Mouse (Mus musculus): ENCODE measurements around the gene Zbtb40. TPM values are rescaled to one million over a fixed set of nuclear protein-coding genes. Genes with fewer than 3 reads are reported as not detected.

Zbtb40 gene
- polyA plus RNA-seq, 1 experiment from 2014 or later = 5.0 TPM

GRCm38 (mm10) chr4:136966493-136967390, 81.9 kb downstream of the Zbtb40 start:
- Histone ChIP-seq H3K36me3 (no peaks in the 10 kb centered on the region), H3K9ac (no peak overlapping the region), H3K27ac (no peak overlapping the region), H3K9me3 (no peaks in the 10 kb centered on the region), H3K4me1 (peaks cover 29% of the 10 kb centered on the region), H3K27me3 (peaks cover 89% of the 10 kb centered on the region), H3K4me3 (no peak overlapping the region), H3K4me2 (replicated peaks) (no peak overlapping the region)
- no peak for ATAC-seq (ENCODE audit: low FRiP score, low read depth)
- WGBS = 26% methylated on average over 16 of the region's 16 CpGs

GRCm38 (mm10) chr4:136964990-136965421, 83.6 kb downstream of the Zbtb40 start:
- no peak overlapping the region for H3K9ac ChIP-seq
- peaks cover 84% of the 10 kb centered on the region for H3K27me3 ChIP-seq
- peak overlapping the region; percentile 30; the same call in 1 of the 2 replicates for H3K4me2 ChIP-seq (replicated peaks)
- no peaks in the 10 kb centered on the region for H3K9me3 ChIP-seq
- no peak for ATAC-seq (ENCODE audit: low FRiP score, low read depth)
- H3K27ac ChIP-seq = no peak overlapping the region
- no peak overlapping the region for H3K4me3 ChIP-seq
- H3K4me1 ChIP-seq = peaks cover 35% of the 10 kb centered on the region
- H3K36me3 ChIP-seq = no peaks in the 10 kb centered on the region
- 11% methylated on average over 15 of the region's 15 CpGs for WGBS

- H3K9me3 ChIP-seq = no peaks in the 10 kb centered on the region
- no peak overlapping the region for H3K27ac ChIP-seq
- peaks cover 83% of the 10 kb centered on the region for H3K27me3 ChIP-seq
- 72% methylated on average over 4 of the region's 4 CpGs for WGBS
- no peak overlapping the region for H3K4me2 ChIP-seq (replicated peaks)
- H3K4me3 ChIP-seq = no peak overlapping the region
- no peaks in the 10 kb centered on the region for H3K36me3 ChIP-seq
- no peak overlapping the region for H3K9ac ChIP-seq
- H3K4me1 ChIP-seq = peaks cover 31% of the 10 kb centered on the region
- ATAC-seq (ENCODE audit: low FRiP score, low read depth) = no peak
Measured at GRCm38 (mm10) chr4:136962447-136962846, 86.2 kb downstream of the Zbtb40 start.

- H3K4me2 ChIP-seq (replicated peaks) = no peak overlapping the region
- H3K4me3 ChIP-seq = no peak overlapping the region
- no peak overlapping the region for H3K9ac ChIP-seq
- H3K9me3 ChIP-seq = no peaks in the 10 kb centered on the region
- ATAC-seq (ENCODE audit: low FRiP score, low read depth) = no peak
- WGBS = 14% methylated on average over 4 of the region's 4 CpGs
- peaks cover 83% of the 10 kb centered on the region for H3K27me3 ChIP-seq
- H3K4me1 ChIP-seq = peaks cover 38% of the 10 kb centered on the region
- no peaks in the 10 kb centered on the region for H3K36me3 ChIP-seq
- H3K27ac ChIP-seq = no peak overlapping the region
Measured at GRCm38 (mm10) chr4:136961642-136962285, 86.8 kb downstream of the Zbtb40 start.

- WGBS = 55% methylated on average over 9 of the region's 9 CpGs
- peaks cover 39% of the 10 kb centered on the region for H3K4me1 ChIP-seq
- no peak overlapping the region for H3K4me3 ChIP-seq
- no peak overlapping the region for H3K4me2 ChIP-seq (replicated peaks)
- H3K27ac ChIP-seq = no peak overlapping the region
- no peaks in the 10 kb centered on the region for H3K36me3 ChIP-seq
- H3K9me3 ChIP-seq = no peaks in the 10 kb centered on the region
- H3K27me3 ChIP-seq = peaks cover 83% of the 10 kb centered on the region
- no peak for ATAC-seq (ENCODE audit: low FRiP score, low read depth)
- no peak overlapping the region for H3K9ac ChIP-seq
Measured at GRCm38 (mm10) chr4:136960581-136960980, 88.0 kb downstream of the Zbtb40 start.

GRCm38 (mm10) chr4:136960068-136960467, 88.5 kb downstream of the Zbtb40 start:
- H3K4me1 ChIP-seq = peaks cover 34% of the 10 kb centered on the region
- H3K36me3 ChIP-seq = no peaks in the 10 kb centered on the region
- H3K4me3 ChIP-seq = no peak overlapping the region
- ATAC-seq (ENCODE audit: low FRiP score, low read depth) = no peak
- no peak overlapping the region for H3K4me2 ChIP-seq (replicated peaks)
- no peak overlapping the region for H3K27ac ChIP-seq
- H3K27me3 ChIP-seq = peaks cover 83% of the 10 kb centered on the region
- H3K9me3 ChIP-seq = no peaks in the 10 kb centered on the region
- H3K9ac ChIP-seq = no peak overlapping the region
- WGBS = 56% methylated on average over 3 of the region's 3 CpGs

- Histone ChIP-seq H3K4me1 (peaks cover 22% of the 10 kb centered on the region), H3K36me3 (no peaks in the 10 kb centered on the region), H3K4me3 (peak within 1 kb of the TSS; percentile 52), H3K27ac (no peak within 1 kb of the TSS), H3K4me2 (replicated peaks) (peak within 1 kb of the TSS; percentile 96), H3K27me3 (peaks cover 87% of the 10 kb centered on the region), H3K9ac (peak within 1 kb of the TSS; percentile 59), H3K9me3 (no peaks in the 10 kb centered on the region)
- ATAC-seq (ENCODE audit: low FRiP score, low read depth) = no peak
- WGBS = 3% methylated on average over 23 of the region's 75 CpGs
Measured at GRCm38 (mm10) chr4:136956751-136957446, 91.7 kb downstream of the Zbtb40 start, which contains the start of gene Epha8. TSS of gene Epha8 (minus strand) at chr4:136956816.

- H3K9me3 ChIP-seq = no peaks in the 10 kb centered on the region
- no peak for ATAC-seq (ENCODE audit: low FRiP score, low read depth)
- no peak overlapping the region for H3K4me3 ChIP-seq
- peaks cover 16% of the 10 kb centered on the region for H3K4me1 ChIP-seq
- no peak overlapping the region for H3K9ac ChIP-seq
- H3K27ac ChIP-seq = no peak overlapping the region
- 68% methylated on average over 6 of the region's 6 CpGs for WGBS
- peaks cover 76% of the 10 kb centered on the region for H3K27me3 ChIP-seq
- no peak overlapping the region for H3K4me2 ChIP-seq (replicated peaks)
- H3K36me3 ChIP-seq = no peaks in the 10 kb centered on the region
Measured at GRCm38 (mm10) chr4:136954562-136954961, 94.0 kb downstream of the Zbtb40 start.

- no peaks in the 10 kb centered on the region for H3K9me3 ChIP-seq
- no peak overlapping the region for H3K4me2 ChIP-seq (replicated peaks)
- no peak overlapping the region for H3K4me3 ChIP-seq
- no peak for ATAC-seq (ENCODE audit: low FRiP score, low read depth)
- H3K4me1 ChIP-seq = peaks cover 23% of the 10 kb centered on the region
- WGBS = 18% methylated on average over 10 of the region's 10 CpGs
- peaks cover 38% of the 10 kb centered on the region for H3K27me3 ChIP-seq
- H3K9ac ChIP-seq = no peak overlapping the region
- H3K27ac ChIP-seq = no peak overlapping the region
- H3K36me3 ChIP-seq = no peaks in the 10 kb centered on the region
Measured at GRCm38 (mm10) chr4:136949266-136949989, 99.2 kb downstream of the Zbtb40 start.

- Histone ChIP-seq H3K36me3 (no peaks in the 10 kb centered on the region), H3K9me3 (no peaks in the 10 kb centered on the region), H3K9ac (no peak overlapping the region), H3K27ac (no peak overlapping the region; the same call in 1 of the 2 replicates), H3K27me3 (peaks cover 41% of the 10 kb centered on the region), H3K4me2 (replicated peaks) (no peak overlapping the region), H3K4me1 (peaks cover 34% of the 10 kb centered on the region), H3K4me3 (no peak overlapping the region)
- no peak for ATAC-seq (ENCODE audit: low FRiP score, low read depth)
- WGBS = 54% methylated on average over 17 of the region's 17 CpGs
Measured at GRCm38 (mm10) chr4:136945397-136945796, 103.2 kb downstream of the Zbtb40 start.

GRCm38 (mm10) chr4:136944558-136945350, 103.8 kb downstream of the Zbtb40 start:
- Histone ChIP-seq H3K36me3 (no peaks in the 10 kb centered on the region), H3K4me3 (no peak overlapping the region), H3K9me3 (no peaks in the 10 kb centered on the region), H3K4me2 (replicated peaks) (no peak overlapping the region), H3K27ac (no peak overlapping the region; the same call in 1 of the 2 replicates), H3K9ac (no peak overlapping the region), H3K4me1 (peaks cover 34% of the 10 kb centered on the region), H3K27me3 (peaks cover 46% of the 10 kb centered on the region)
- no peak for ATAC-seq (ENCODE audit: low FRiP score, low read depth)
- WGBS = 69% methylated on average over 11 of the region's 11 CpGs

All from limb, embryonic 13.5 days (tissue).